Mouse (Mus musculus): Measurements from ENCODE around the gene Rad18.

GRCm38 (mm10) chr6:112584961-112585360 is 111.5 kb downstream of the Rad18 start:
- no peak for TF ChIP-seq CTCF (IDR thresholded peaks at IDR 0.05; ENCODE audit: insufficient read depth, low read depth, low read length)
- no peak for TF ChIP-seq POLR2A (IDR thresholded peaks at IDR 0.05; ENCODE audit: insufficient read depth, low read depth, low read length)

Measured in olfactory bulb, adult 2 months (tissue).